Mouse (Mus musculus) brain, embryonic 14.5 days (tissue): Measurements from ENCODE around the gene Hoxd9.

Experiments used
- CTCF ChIP-seq: fragments of 200-500 bp; IDR thresholded peaks from 2 replicates; pipeline ENCODE4 v1.5.1; 2012; ENCODE audit warnings: inconsistent platforms, mild to moderate bottlenecking, moderate library complexity, borderline replicate concordance; ENCODE audit not compliant: insufficient read depth, insufficient read length; ENCODE audit errors: extremely low read depth
- POLR2A ChIP-seq: fragments of 200-500 bp; IDR thresholded peaks from 2 replicates; pipeline ENCODE4 v1.6.1; 2012; ENCODE audit warnings: mild to moderate bottlenecking, inconsistent platforms, borderline replicate concordance; ENCODE audit not compliant: poor library complexity, insufficient read depth, insufficient read length, severe bottlenecking; ENCODE audit errors: extremely low read depth

DNA sequence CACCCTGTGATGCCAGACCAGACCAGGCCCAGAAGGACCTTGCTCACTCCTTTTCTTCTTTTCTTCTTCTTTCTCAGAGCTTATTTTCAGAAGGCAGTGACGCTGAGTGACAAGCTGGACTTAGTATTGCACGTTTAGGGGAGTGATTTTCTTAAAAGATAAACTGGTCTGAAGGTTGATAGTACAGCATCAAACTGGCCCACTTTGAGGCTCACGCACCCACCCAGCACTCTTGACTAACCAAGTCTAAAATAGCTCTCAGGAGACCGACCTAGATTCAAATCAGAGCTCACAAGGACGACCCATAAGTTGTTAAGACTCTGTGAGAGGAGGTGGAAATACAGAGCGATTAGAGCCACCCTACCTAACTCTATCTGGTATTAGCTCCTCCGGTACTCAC, 31.1 kb upstream of the Hoxd9 start:
- TF ChIP-seq CTCF (no peak), POLR2A (no peak)
